Comparison of ENCODE assay signal across 16 mouse cellular contexts in the genomic region with DNA sequence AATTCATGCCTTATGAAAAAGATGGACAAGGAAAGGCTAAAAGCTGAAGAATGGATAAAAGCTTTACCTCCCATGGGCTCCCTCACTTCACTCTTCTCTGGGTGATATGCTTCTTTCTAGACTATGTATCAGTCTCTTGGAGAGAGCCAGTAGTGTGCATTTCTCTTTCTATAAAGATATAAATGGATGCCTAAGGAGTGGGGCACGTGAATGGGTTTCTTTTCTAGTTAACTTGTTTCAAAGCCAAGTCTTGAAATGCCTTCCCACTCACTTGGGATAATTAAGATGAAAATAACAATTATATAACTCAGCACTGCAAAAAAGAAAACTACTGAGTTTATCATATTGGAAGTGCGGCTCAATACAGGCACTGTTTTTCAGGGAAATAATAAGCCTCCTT.
"Had no signal": no experiment of that assay in that cellular context is flagged by ENCODE, and none has a peak within 500 bp of the region (broad histone marks: within the 10 kb centered on the region; RNA-seq: fewer than 3 reads in every experiment).

No protein-coding gene starts in this region.

- H3K4me1 ChIP-seq: megakaryocyte, embryonic 14.5 days; midbrain, embryonic 13.5 days; midbrain, embryonic 15.5 days; neural tube, embryonic 12.5 days; stomach, embryonic 15.5 days had no signal

- H3K4me3 ChIP-seq: megakaryocyte, embryonic 14.5 days; midbrain, embryonic 13.5 days; midbrain, embryonic 15.5 days; neural tube, embryonic 12.5 days; stomach, embryonic 15.5 days had no signal

- H3K9me3 ChIP-seq: megakaryocyte, embryonic 14.5 days; midbrain, embryonic 13.5 days; midbrain, embryonic 15.5 days; neural tube, embryonic 12.5 days; stomach, embryonic 15.5 days had no signal

- ATAC-seq: midbrain, embryonic 13.5 days; midbrain, embryonic 15.5 days had no signal

- DNase-seq: lung, adult 18-20 months; lung, embryonic 14.5 days; lung, postnatal 14 days; lung, postnatal 36 days; right cerebral cortex, postnatal 14 days; thymus, adult 18-20 months; thymus, postnatal 14 days; thymus, postnatal 36 days had no signal

- H3K27ac ChIP-seq: macrophage; midbrain, embryonic 13.5 days; midbrain, embryonic 15.5 days; neural tube, embryonic 12.5 days; stomach, embryonic 15.5 days; stomach, postnatal 0 days had no signal

- H3K4me2 ChIP-seq: lung, embryonic 14.5 days; midbrain, embryonic 11.5 days; midbrain, embryonic 13.5 days; midbrain, embryonic 15.5 days; neural tube, embryonic 12.5 days; stomach, embryonic 15.5 days had no signal

- H3K9ac ChIP-seq: lung, embryonic 14.5 days; midbrain, embryonic 13.5 days; midbrain, embryonic 15.5 days; neural tube, embryonic 12.5 days; stomach, embryonic 15.5 days had no signal

- H3K36me3 ChIP-seq: midbrain, embryonic 13.5 days; midbrain, embryonic 15.5 days; neural tube, embryonic 12.5 days; stomach, embryonic 15.5 days had no signal

- H3K27me3 ChIP-seq: megakaryocyte, embryonic 14.5 days; midbrain, embryonic 13.5 days; midbrain, embryonic 15.5 days; neural tube, embryonic 12.5 days; stomach, embryonic 15.5 days had no signal
